Mouse (Mus musculus) liver, postnatal 0 days (tissue): Measurements from ENCODE around the gene Cdh23. TPM values are rescaled to one million over a fixed set of nuclear protein-coding genes. Genes with fewer than 3 reads are reported as not detected.
A peak's percentile ranks its signal among the peaks of the same experiment; 100 is the strongest.

Source experiments
- ATAC-seq: fragments of 200-750 bp; cut with Nextera tagmentation; 2 replicates; pipeline ENCODE4 v1.8.0; 2017; ENCODE audit warnings: mild to moderate bottlenecking, moderate library complexity
- DNase-seq: peaks from one replicate; pipeline ENCODE4 v3.0.0-alpha.2; 2016
- H3K27ac ChIP-seq: fragments of 300-500 bp; sonication (generic); 2 replicates; pipeline ENCODE4 v1.5.1; 2014; ENCODE audit warnings: antibody characterized with exemption, moderate library complexity, mild to moderate bottlenecking, low read depth
- H3K27me3 ChIP-seq: fragments of 300-500 bp; sonication (generic); 2 replicates; pipeline ENCODE4 v1.6.1; 2014; ENCODE audit warnings: low read length, control low read depth, mixed read lengths; ENCODE audit not compliant: insufficient read depth
- H3K36me3 ChIP-seq: fragments of 300-500 bp; sonication (generic); replicated peaks from 2 replicates; pipeline ENCODE4 v1.6.1; 2014; ENCODE audit warnings: mild to moderate bottlenecking, control low read depth, low read length, moderate library complexity, mixed read lengths; ENCODE audit not compliant: insufficient read depth
- H3K4me1 ChIP-seq: fragments of 300-500 bp; sonication (generic); 2 replicates; pipeline ENCODE4 v1.6.1; 2014; ENCODE audit warnings: antibody characterized with exemption, mild to moderate bottlenecking, control low read depth; ENCODE audit not compliant: insufficient read depth
- H3K4me2 ChIP-seq: fragments of 300-500 bp; sonication (generic); 2 replicates; pipeline ENCODE4 v1.6.1; 2014; ENCODE audit warnings: low read depth, mild to moderate bottlenecking, low read length, moderate library complexity, mixed read lengths
- H3K4me3 ChIP-seq: fragments of 300-500 bp; sonication (generic); 2 replicates; pipeline ENCODE4 v1.5.1; 2014; ENCODE audit warnings: low read depth, low read length
- H3K9ac ChIP-seq: fragments of 300-500 bp; sonication (generic); replicated peaks from 2 replicates; pipeline ENCODE4 v1.6.1; 2014; ENCODE audit warnings: mild to moderate bottlenecking, moderate library complexity
- H3K9me3 ChIP-seq: fragments of 300-500 bp; sonication (generic); 2 replicates; pipeline ENCODE4 v1.6.1; 2016; ENCODE audit warnings: mild to moderate bottlenecking, control low read depth, low read length, mixed read lengths
- CTCF ChIP-seq: sonication (generic); IDR thresholded peaks from 2 replicates; pipeline ENCODE4 v1.5.1; 2016; ENCODE audit warnings: antibody characterized with exemption, low read depth
- EP300 ChIP-seq: IDR thresholded peaks from 2 replicates; pipeline ENCODE4 v1.6.1; 2016; ENCODE audit warnings: antibody characterized with exemption, low read depth, mild to moderate bottlenecking
- WGBS: fragments of 180-500 bp; shearing (Covaris S2); extraction: QIAGEN DNeasy Blood & Tissue Kit; methylation state at CpG from one replicate; pipeline ENCODE4 v1.1.7; 2014; ENCODE audit not compliant: insufficient replicate concordance; 5-methylcytosine and 5-hydroxymethylcytosine counted together
- polyA plus RNA-seq: library from polyadenylated mRNA; unstranded; fragments of >200 nt; fragmentation: Nextera tagmentation; extraction: Ambion mirVana; gene quantifications from 2 replicates; pipeline ENCODE4 v1.2.1, GENCODE M21; 2015

Gene Cdh23
- polyA plus RNA-seq, 1 experiment from 2014 or later = 0.28 TPM

DNA sequence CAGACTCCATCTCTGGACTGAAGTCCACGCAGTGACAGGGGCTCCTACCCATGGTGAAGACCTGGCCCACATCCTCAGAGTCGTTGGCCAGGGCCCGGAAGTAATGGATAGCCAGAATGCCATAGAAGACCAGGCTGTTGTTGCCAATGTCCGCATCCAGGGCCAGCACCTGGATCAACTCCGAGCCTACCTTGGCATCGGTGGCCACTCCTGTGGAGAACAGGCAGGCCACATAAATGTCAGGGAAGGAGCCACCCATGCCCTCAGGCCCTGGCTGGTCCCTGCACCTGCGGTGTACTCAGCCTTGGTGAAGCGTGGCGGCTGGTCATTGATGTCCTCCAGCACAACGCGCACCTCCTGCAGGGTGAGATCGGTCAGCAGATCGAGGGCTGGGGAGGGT lies 385.7 kb downstream of the Cdh23 start:
- Histone ChIP-seq H3K4me1 (no peaks in the 10 kb centered on the region), H3K27ac (no peak overlapping the region), H3K27me3 (no peaks in the 10 kb centered on the region), H3K9ac (no peak overlapping the region), H3K4me3 (no peak overlapping the region), H3K9me3 (no peaks in the 10 kb centered on the region), H3K4me2 (no peak overlapping the region), H3K36me3 (no peaks in the 10 kb centered on the region)
- DNase-seq = no peak
- no peak for ATAC-seq
- WGBS = 83% methylated on average over 13 of the region's 13 CpGs
- TF ChIP-seq EP300 (no peak), CTCF (no peak)

DNA sequence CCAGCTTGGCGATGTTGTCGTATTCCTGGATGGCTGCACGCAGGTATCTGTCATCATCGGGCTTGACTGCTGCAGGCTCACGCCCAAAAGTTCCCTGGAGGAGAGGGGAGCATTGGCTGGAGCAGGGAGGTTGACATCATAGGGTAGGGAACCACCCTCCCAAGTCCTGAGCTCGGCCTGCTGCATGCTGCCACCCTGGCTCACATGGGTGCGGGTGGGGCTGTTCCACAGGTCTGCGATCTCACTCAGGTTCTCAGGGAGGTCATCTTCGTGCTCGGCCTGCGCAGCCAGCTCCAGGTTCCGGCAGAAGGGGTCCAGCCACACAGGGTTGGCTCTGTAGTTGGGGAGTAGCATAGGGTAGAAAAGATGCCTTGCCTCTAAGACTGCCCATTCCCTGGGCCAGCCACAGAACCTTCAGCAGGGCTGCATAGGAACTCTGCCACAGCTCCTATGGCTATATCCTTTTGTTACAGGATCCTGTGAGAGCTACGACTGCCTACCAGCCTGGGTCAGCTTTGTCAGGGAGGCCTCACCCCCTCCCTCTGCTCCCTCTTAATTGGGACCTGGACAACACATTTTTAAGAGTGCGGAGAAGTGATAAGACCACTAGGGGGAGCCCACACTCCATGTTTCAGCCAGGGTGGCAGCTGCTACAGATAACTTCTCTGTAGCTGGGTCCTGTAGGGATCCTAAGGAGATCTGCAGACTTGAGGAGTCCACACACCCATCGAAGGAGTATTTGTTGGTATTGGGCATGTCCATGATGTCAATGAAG lies 391.2 kb downstream of the Cdh23 start:
- DNase-seq = peak; percentile 83
- Histone ChIP-seq H3K27me3 (no peaks in the 10 kb centered on the region), H3K4me2 (no peak overlapping the region), H3K4me3 (no peak overlapping the region), H3K9ac (no peak overlapping the region), H3K4me1 (no peaks in the 10 kb centered on the region), H3K9me3 (no peaks in the 10 kb centered on the region), H3K27ac (no peak overlapping the region), H3K36me3 (peaks cover 28% of the 10 kb centered on the region)
- peak; percentile 78 for ATAC-seq
- WGBS = 59% methylated on average over 15 of the region's 15 CpGs
- TF ChIP-seq CTCF (peak; percentile 93), EP300 (no peak)

- ATAC-seq (no peak), DNase-seq (no peak)
- H3K27ac ChIP-seq = no peak overlapping the region
- 86% methylated on average over 17 of the region's 17 CpGs for WGBS
- TF ChIP-seq EP300 (no peak), CTCF (no peak)
- no peaks in the 10 kb centered on the region for H3K9me3 ChIP-seq
- H3K4me2 ChIP-seq = no peak overlapping the region
- no peaks in the 10 kb centered on the region for H3K4me1 ChIP-seq
- no peaks in the 10 kb centered on the region for H3K27me3 ChIP-seq
- no peak overlapping the region for H3K9ac ChIP-seq
- no peak overlapping the region for H3K4me3 ChIP-seq
- H3K36me3 ChIP-seq = peaks cover 44% of the 10 kb centered on the region
Measured at GRCm38 (mm10) chr10:60303419-60303818, 392.9 kb downstream of the Cdh23 start.

DNA sequence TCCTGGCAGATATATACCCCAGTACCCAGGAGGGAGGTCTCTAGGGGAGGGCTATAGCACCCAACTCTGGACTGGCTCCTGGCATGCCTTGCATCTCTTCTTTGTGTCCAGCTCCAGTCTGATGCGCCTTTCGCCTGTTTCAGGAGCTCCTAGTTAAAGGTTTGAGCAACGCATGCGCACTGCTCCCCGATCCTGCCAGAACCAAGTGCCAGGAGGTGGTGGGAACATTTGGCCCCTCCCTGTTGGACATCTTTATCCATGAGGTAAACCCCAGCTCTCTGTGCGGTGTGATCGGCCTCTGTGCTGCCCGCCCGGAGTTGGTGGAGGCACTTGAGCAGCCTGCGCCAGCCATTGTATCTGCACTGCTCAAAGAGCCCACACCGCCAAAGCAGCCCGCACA lies 396.7 kb downstream of the Cdh23 start:
- no peak overlapping the region for H3K27ac ChIP-seq

GRCm38 (mm10) chr10:60296027-60296426 lies 400.3 kb downstream of the Cdh23 start:
- ATAC-seq = no peak
- H3K4me2 ChIP-seq = no peak overlapping the region
- no peaks in the 10 kb centered on the region for H3K27me3 ChIP-seq
- H3K9ac ChIP-seq = no peak overlapping the region
- H3K4me3 ChIP-seq = no peak overlapping the region
- peaks cover 84% of the 10 kb centered on the region for H3K36me3 ChIP-seq
- H3K4me1 ChIP-seq = peaks cover 6% of the 10 kb centered on the region
- H3K27ac ChIP-seq = no peak overlapping the region
- H3K9me3 ChIP-seq = no peaks in the 10 kb centered on the region
- WGBS = 83% methylated on average over 9 of the region's 9 CpGs
- no peak for TF ChIP-seq EP300
- TF ChIP-seq CTCF = no peak
- DNase-seq = no peak

More for the DNA sequence above, 396.7 kb downstream of the Cdh23 start:
- WGBS = 94% methylated on average over 12 of the region's 12 CpGs
- H3K9ac ChIP-seq = no peak overlapping the region
- ATAC-seq (no peak), DNase-seq (no peak)
- no peak overlapping the region for H3K4me2 ChIP-seq
- no peaks in the 10 kb centered on the region for H3K4me1 ChIP-seq
- H3K36me3 ChIP-seq = peaks cover 77% of the 10 kb centered on the region
- H3K4me3 ChIP-seq = no peak overlapping the region
- H3K9me3 ChIP-seq = no peaks in the 10 kb centered on the region
- no peaks in the 10 kb centered on the region for H3K27me3 ChIP-seq
- no peak for TF ChIP-seq CTCF
- no peak for TF ChIP-seq EP300

DNA sequence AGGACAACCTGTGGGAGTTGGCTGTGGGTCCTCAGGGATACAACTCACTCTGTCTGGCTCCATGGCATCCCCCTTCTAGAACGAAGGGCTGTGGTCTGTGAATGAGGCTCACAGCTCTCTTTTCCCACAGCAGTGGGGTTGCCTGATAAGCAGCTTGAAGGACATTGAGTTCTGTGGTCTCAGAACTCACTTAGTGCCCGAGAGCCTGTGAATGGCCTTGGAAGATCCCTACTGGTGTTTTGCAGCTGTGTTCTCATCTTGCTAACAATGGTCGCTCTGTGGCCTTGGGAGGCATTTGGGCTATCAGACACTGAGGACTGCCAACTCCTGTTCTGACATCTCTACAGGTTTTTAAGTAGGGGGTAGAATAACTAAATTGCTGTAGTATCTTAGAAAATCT lies 400.9 kb downstream of the Cdh23 start:
- Histone ChIP-seq H3K9me3 (no peaks in the 10 kb centered on the region), H3K4me1 (peaks cover 13% of the 10 kb centered on the region), H3K4me2 (no peak overlapping the region), H3K4me3 (no peak overlapping the region), H3K27me3 (no peaks in the 10 kb centered on the region), H3K27ac (no peak overlapping the region), H3K36me3 (peaks cover 77% of the 10 kb centered on the region), H3K9ac (no peak overlapping the region)
- TF ChIP-seq CTCF (no peak), EP300 (no peak)
- ATAC-seq = no peak
- 60% methylated on average over 3 of the region's 3 CpGs for WGBS
- no peak for DNase-seq

- 75% methylated on average over 7 of the region's 7 CpGs for WGBS
- DNase-seq (no peak), ATAC-seq (no peak)
- Histone ChIP-seq H3K27me3 (no peaks in the 10 kb centered on the region), H3K4me3 (no peak overlapping the region), H3K9ac (no peak overlapping the region), H3K27ac (no peak overlapping the region), H3K4me1 (peaks cover 20% of the 10 kb centered on the region), H3K36me3 (peaks cover 71% of the 10 kb centered on the region), H3K9me3 (no peaks in the 10 kb centered on the region), H3K4me2 (no peak overlapping the region)
- no peak for TF ChIP-seq EP300
- no peak for TF ChIP-seq CTCF
Measured at GRCm38 (mm10) chr10:60294621-60295020, 401.7 kb downstream of the Cdh23 start.
